Mouse (Mus musculus) gastrocnemius, postnatal 4 days (tissue): ENCODE measurements around the gene Duoxa2. TPM values are rescaled to one million over a fixed set of nuclear protein-coding genes. Genes with fewer than 3 reads are reported as not detected.

Source experiments
- DNase-seq, 2 experiments: peaks; one replicate each; pipeline ENCODE4 v3.0.0; 2021 to 2022; ENCODE audit warnings: low spot score in 2 of 2, mixed read lengths in 2 of 2
- total RNA-seq, 2 experiments: library from RNA; stranded (reverse); gene quantifications; 2 replicates each; pipeline ENCODE4 v1.2.3; 2021

The Duoxa2 gene
- total RNA-seq, 2 experiments from 2014 or later = not detected

DNA sequence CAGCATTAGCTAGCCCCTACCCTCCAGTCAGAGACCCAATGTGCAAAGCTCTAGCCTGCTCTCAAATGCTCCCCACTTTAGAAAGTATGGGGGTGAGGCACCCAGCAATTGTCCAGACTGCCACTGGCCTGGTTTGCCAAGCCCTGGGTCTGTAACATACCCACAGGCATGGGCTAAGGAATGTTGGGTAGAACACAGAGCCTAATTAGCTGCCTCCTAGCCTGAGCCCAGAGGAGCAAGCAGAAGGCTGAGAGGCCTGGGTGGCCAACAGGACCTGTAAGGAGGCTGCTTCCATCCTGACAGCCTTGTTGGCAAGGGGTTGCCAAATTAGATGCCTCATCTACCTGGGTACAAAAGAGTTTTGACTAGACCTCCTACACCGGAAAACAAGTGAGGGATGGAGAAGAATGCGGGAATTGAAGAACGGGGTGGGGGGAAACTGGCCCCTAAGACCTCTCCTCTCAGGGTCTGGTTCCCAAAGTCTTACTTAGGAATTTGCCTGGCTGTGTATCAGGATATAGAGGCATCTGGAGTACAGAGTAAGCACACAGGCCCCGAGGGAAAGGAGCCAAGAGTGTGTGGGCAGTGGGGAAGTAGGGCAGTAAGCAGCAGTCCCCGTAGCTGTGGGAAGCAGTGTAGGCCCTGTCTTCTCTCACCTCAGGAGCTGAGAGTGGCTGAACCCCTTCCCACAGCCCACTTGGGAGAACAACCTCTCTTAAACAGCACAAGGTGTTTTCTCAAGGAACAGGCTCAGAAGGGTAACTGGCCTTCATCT lies 52.6 kb downstream of the Duoxa2 start:
- DNase-seq = no peak

DNA sequence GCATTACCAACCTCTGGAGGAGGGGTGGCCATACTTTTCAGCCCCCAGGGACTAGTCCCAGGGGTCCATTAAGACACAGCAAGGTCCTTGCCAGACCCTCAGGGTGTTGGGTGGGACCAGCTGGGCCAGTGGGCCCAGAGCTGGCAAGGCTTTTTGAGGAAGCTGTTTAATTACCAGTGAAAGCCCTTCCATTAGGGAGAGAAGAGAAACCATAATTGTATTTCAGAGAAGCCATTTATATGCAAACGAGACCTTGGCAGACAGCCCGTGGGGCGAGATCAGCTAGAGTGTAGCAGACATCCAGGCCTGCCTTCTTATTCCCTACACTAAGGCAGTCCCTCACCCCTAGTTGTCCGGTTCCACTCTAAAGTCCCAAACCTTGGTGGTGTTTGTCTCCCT lies 53.2 kb downstream of the Duoxa2 start:
- DNase-seq = peak in 1 of 2 experiments; percentile 41

Other genes with a start within 250 kb of the Duoxa2 start
- 10 to 100 TPM; 11.4 to 12.8 TPM for gene Spg11, start 180.5 kb upstream of the Duoxa2 start, total RNA-seq
- 100 to 1,000 TPM; 168 to 182 TPM for gene B2m, start 151.2 kb upstream of the Duoxa2 start, total RNA-seq
- gene Trim69, start 138.2 kb upstream of the Duoxa2 start, total RNA-seq = not detected
- not detected for gene Patl2, start 112.7 kb upstream of the Duoxa2 start, total RNA-seq
- not detected for gene Terb2, start 112.6 kb upstream of the Duoxa2 start, total RNA-seq
- gene Sord, start 64.2 kb upstream of the Duoxa2 start, total RNA-seq = 10 to 100 TPM; 10.6 to 16.4 TPM
- gene Duox2, start 451 bp upstream of the Duoxa2 start, total RNA-seq = under 1 TPM; 0.34 to 0.86 TPM
- 1 to 10 TPM; 1.2 TPM for gene Duoxa1, start 14.8 kb downstream of the Duoxa2 start, total RNA-seq
- under 1 TPM; 0.37 to 0.49 TPM for gene Duox1, start 16.8 kb downstream of the Duoxa2 start, total RNA-seq
- 10 to 100 TPM; 11.9 to 12.2 TPM for gene Shf, start 70.3 kb downstream of the Duoxa2 start, total RNA-seq
- 1 to 10 TPM; 6.7 to 8.3 TPM for gene Slc28a2, start 127.6 kb downstream of the Duoxa2 start, total RNA-seq
- gene Gm14085, start 186.0 kb downstream of the Duoxa2 start, total RNA-seq = under 1 TPM; 0.31 to 0.39 TPM